ENCODE assay signal across 22 mouse cellular contexts in the genomic region with DNA sequence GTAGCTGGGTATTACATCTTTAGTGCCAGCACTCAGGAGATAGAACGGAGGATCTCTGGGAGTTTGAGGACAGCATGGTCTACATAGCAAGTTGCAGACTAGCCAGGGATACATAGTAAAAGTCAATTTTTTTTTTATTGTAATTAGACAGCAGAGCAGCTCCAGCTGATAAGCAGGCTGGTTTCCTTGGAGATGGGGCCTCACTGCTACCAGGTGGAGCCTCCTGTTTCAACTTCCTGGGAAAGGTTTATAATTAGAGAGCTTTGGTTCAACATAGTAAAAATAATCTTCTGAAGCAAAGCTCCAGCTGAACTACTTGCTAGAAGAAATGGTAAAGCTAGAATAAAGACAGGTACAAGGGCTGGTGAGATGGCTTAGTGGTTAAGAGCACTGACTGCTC.
"Had no signal": no experiment of that assay in that cellular context is flagged by ENCODE, and none has a peak within 500 bp of the region (broad histone marks: within the 10 kb centered on the region; RNA-seq: fewer than 3 reads in every experiment).

No protein-coding gene starts in this region.

- DNase-seq: gastrocnemius, postnatal 14 days; gastrocnemius, postnatal 36 days; heart, adult 18-20 months; heart, postnatal 10 days; kidney, adult 18-20 months; kidney, adult 8-10 months; kidney, postnatal 14 days; kidney, postnatal 36 days; layer of hippocampus, adult 9-11 months; layer of hippocampus, postnatal 36 days; left cerebral cortex, postnatal 4 days had no signal

- H3K4me3 ChIP-seq: heart, embryonic 10.5 days; heart, embryonic 12.5 days; hindbrain, embryonic 13.5 days; hindbrain, embryonic 15.5 days; kidney, embryonic 15.5 days; limb, embryonic 13.5 days; limb, embryonic 15.5 days; liver, embryonic 12.5 days had no signal

- H3K27ac ChIP-seq: heart, embryonic 10.5 days; hindbrain, embryonic 13.5 days; hindbrain, embryonic 15.5 days; hindbrain, postnatal 0 days; kidney, embryonic 15.5 days; kidney, postnatal 0 days; limb, embryonic 13.5 days; limb, embryonic 15.5 days; liver, embryonic 12.5 days; liver, embryonic 14.5 days had no signal
